Mouse (Mus musculus): ENCODE measurements around the gene Glrx3. TPM values are rescaled to one million over a fixed set of nuclear protein-coding genes. Genes with fewer than 3 reads are reported as not detected.
"Not testable (repeated sequence)": the region's sequence is repeated elsewhere in the genome, so short reads cannot be mapped to it uniquely, and the experiment has no call there.

Gene Glrx3
- polyA plus RNA-seq, 1 experiment = 136 TPM

GRCm38 (mm10) chr7:137426693-137427092 lies 10.7 kb upstream of the Glrx3 start:
- TF ChIP-seq POLR2A (IDR thresholded peaks at IDR 0.05; ENCODE audit: borderline replicate concordance, extremely low read depth, insufficient read depth, insufficient read length, poor library complexity, severe bottlenecking) (no peak), CTCF (IDR thresholded peaks at IDR 0.05; ENCODE audit: borderline replicate concordance, extremely low read depth, insufficient read depth, insufficient read length) (no peak)
- no peak for DNase-seq (ENCODE audit: low read depth)

- peak; percentile 59 for DNase-seq (ENCODE audit: low read depth)
Observed at GRCm38 (mm10) chr7:137431769-137432603, 5.4 kb upstream of the Glrx3 start.

GRCm38 (mm10) chr7:137436901-137437300 lies 513 bp upstream of the Glrx3 start:
- TF ChIP-seq POLR2A (IDR thresholded peaks at IDR 0.05; ENCODE audit: borderline replicate concordance, extremely low read depth, insufficient read depth, insufficient read length, poor library complexity, severe bottlenecking) (no peak), CTCF (IDR thresholded peaks at IDR 0.05; ENCODE audit: borderline replicate concordance, extremely low read depth, insufficient read depth, insufficient read length) (no peak)
- DNase-seq (ENCODE audit: low read depth) = no peak

More at GRCm38 (mm10) chr7:137431769-137432603, 5.4 kb upstream of the Glrx3 start:
- no peak for TF ChIP-seq CTCF (IDR thresholded peaks at IDR 0.05; ENCODE audit: borderline replicate concordance, extremely low read depth, insufficient read depth, insufficient read length)

GRCm38 (mm10) chr7:137438179-137438550 lies 751 bp downstream of the Glrx3 start:
- DNase-seq (ENCODE audit: low read depth) = peak; percentile 79
- 0 out of 2 replicates have a peak, but pooled peaks have one; percentile 8 for TF ChIP-seq POLR2A (IDR thresholded peaks at IDR 0.05; ENCODE audit: borderline replicate concordance, extremely low read depth, insufficient read depth, insufficient read length, poor library complexity, severe bottlenecking)
- no peak for TF ChIP-seq CTCF (IDR thresholded peaks at IDR 0.05; ENCODE audit: borderline replicate concordance, extremely low read depth, insufficient read depth, insufficient read length)

- DNase-seq (ENCODE audit: low read depth) = not testable (repeated sequence)
Observed at GRCm38 (mm10) chr7:137438962-137439361, 1.5 kb downstream of the Glrx3 start.

GRCm38 (mm10) chr7:137442951-137443350 lies 5.5 kb downstream of the Glrx3 start:
- TF ChIP-seq CTCF (IDR thresholded peaks at IDR 0.05; ENCODE audit: borderline replicate concordance, extremely low read depth, insufficient read depth, insufficient read length) = no peak
- TF ChIP-seq POLR2A (IDR thresholded peaks at IDR 0.05; ENCODE audit: borderline replicate concordance, extremely low read depth, insufficient read depth, insufficient read length, poor library complexity, severe bottlenecking) = no peak
- DNase-seq (ENCODE audit: low read depth) = no peak

GRCm38 (mm10) chr7:137445321-137445720 lies 7.9 kb downstream of the Glrx3 start:
- DNase-seq (ENCODE audit: low read depth) = no peak
- no peak for TF ChIP-seq POLR2A (IDR thresholded peaks at IDR 0.05; ENCODE audit: borderline replicate concordance, extremely low read depth, insufficient read depth, insufficient read length, poor library complexity, severe bottlenecking)
- no peak for TF ChIP-seq CTCF (IDR thresholded peaks at IDR 0.05; ENCODE audit: borderline replicate concordance, extremely low read depth, insufficient read depth, insufficient read length)

GRCm38 (mm10) chr7:137461396-137461795 lies 24.0 kb downstream of the Glrx3 start:
- no peak for DNase-seq (ENCODE audit: low read depth)
- TF ChIP-seq CTCF (IDR thresholded peaks at IDR 0.05; ENCODE audit: borderline replicate concordance, extremely low read depth, insufficient read depth, insufficient read length) (no peak), POLR2A (IDR thresholded peaks at IDR 0.05; ENCODE audit: borderline replicate concordance, extremely low read depth, insufficient read depth, insufficient read length, poor library complexity, severe bottlenecking) (no peak)

GRCm38 (mm10) chr7:137468174-137468573 lies 30.8 kb downstream of the Glrx3 start:
- DNase-seq (ENCODE audit: low read depth) = peak; percentile 68

GRCm38 (mm10) chr7:137471431-137472120 lies 34.2 kb downstream of the Glrx3 start:
- peak; percentile 36 for DNase-seq (ENCODE audit: low read depth)
- no peak for TF ChIP-seq POLR2A (IDR thresholded peaks at IDR 0.05; ENCODE audit: borderline replicate concordance, extremely low read depth, insufficient read depth, insufficient read length, poor library complexity, severe bottlenecking)
- peak; percentile 34; the same call in 1 of the 2 replicates for TF ChIP-seq CTCF (IDR thresholded peaks at IDR 0.05; ENCODE audit: borderline replicate concordance, extremely low read depth, insufficient read depth, insufficient read length)

More at GRCm38 (mm10) chr7:137468174-137468573, 30.8 kb downstream of the Glrx3 start:
- TF ChIP-seq POLR2A (IDR thresholded peaks at IDR 0.05; ENCODE audit: borderline replicate concordance, extremely low read depth, insufficient read depth, insufficient read length, poor library complexity, severe bottlenecking) = no peak
- TF ChIP-seq CTCF (IDR thresholded peaks at IDR 0.05; ENCODE audit: borderline replicate concordance, extremely low read depth, insufficient read depth, insufficient read length) = peak; percentile 67; the same call in 1 of the 2 replicates

GRCm38 (mm10) chr7:137472149-137472548 lies 34.7 kb downstream of the Glrx3 start:
- no peak for TF ChIP-seq CTCF (IDR thresholded peaks at IDR 0.05; ENCODE audit: borderline replicate concordance, extremely low read depth, insufficient read depth, insufficient read length)
- TF ChIP-seq POLR2A (IDR thresholded peaks at IDR 0.05; ENCODE audit: borderline replicate concordance, extremely low read depth, insufficient read depth, insufficient read length, poor library complexity, severe bottlenecking) = no peak
- DNase-seq (ENCODE audit: low read depth) = no peak
